Mouse (Mus musculus): ENCODE measurements at regions not wholly inside any gene's neighbourhood (a gene's known extent, or its start where the extent isn't known, plus 50 kb on each side); places are given as distances from the start of the nearest gene placed in this dataset.

DNA sequence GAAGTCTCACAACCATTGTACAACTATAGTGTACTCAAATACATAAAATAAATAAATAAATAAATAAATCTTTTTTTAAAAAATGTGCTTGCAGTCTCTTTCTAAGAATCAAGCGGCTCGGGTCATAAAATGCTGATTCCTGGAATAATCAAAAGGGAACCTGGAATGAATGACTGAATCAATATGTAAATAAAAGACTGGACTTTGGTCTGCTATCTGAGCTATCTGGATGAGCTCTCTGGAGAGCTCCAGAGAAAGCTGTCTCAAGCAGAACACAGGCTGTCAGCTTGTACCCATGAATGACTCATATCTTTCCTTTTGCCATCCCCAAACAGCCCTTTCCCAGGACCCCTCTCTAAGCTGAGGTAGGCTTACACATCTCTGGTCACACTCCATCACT lies 75.8 kb upstream of the Pias1 start:
- Histone ChIP-seq H3K9ac (no peak overlapping the region), H3K4me2 (no peak overlapping the region), H3K9me3 (no peaks in the 10 kb centered on the region), H3K27ac (no peak overlapping the region), H3K36me3 (no peaks in the 10 kb centered on the region), H3K27me3 (replicated peaks) (no peaks in the 10 kb centered on the region), H3K4me3 (replicated peaks) (no peak overlapping the region), H3K4me1 (peaks cover 10% of the 10 kb centered on the region)
- 81% methylated on average over 2 of the region's 2 CpGs for WGBS
- ATAC-seq (ENCODE audit: insufficient read depth, low FRiP score, low read depth) = 0 out of 2 replicates have a peak, but pooled peaks have one; percentile 16

DNA sequence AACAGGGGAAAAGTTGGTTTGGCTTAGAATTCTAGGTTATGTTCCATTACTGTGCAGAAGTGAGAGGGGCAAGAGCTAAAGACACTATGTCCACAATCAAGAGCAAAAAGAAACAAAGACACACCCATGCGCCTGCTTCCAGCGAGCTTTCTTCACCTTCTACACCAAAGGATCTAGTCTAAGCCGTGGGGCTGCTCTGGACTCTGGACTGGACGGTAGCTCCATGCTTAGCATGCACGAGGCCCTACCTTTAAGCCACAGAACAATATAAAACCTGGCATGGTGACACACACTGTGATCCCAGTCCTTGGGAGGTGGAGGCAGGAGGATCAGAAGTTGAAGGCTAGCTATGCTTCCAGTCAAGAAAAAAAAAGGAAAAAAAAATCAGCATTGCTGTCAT lies 73.0 kb upstream of the Pias1 start:
- WGBS = 72% methylated on average over 5 of the region's 5 CpGs
- Histone ChIP-seq H3K9ac (no peak overlapping the region), H3K9me3 (no peaks in the 10 kb centered on the region), H3K4me3 (replicated peaks) (no peak overlapping the region), H3K36me3 (no peaks in the 10 kb centered on the region), H3K4me2 (no peak overlapping the region), H3K27ac (no peak overlapping the region), H3K27me3 (replicated peaks) (no peaks in the 10 kb centered on the region), H3K4me1 (peaks cover 12% of the 10 kb centered on the region)
- ATAC-seq (ENCODE audit: insufficient read depth, low FRiP score, low read depth) = no peak; the same call in 1 of the 2 replicates

DNA sequence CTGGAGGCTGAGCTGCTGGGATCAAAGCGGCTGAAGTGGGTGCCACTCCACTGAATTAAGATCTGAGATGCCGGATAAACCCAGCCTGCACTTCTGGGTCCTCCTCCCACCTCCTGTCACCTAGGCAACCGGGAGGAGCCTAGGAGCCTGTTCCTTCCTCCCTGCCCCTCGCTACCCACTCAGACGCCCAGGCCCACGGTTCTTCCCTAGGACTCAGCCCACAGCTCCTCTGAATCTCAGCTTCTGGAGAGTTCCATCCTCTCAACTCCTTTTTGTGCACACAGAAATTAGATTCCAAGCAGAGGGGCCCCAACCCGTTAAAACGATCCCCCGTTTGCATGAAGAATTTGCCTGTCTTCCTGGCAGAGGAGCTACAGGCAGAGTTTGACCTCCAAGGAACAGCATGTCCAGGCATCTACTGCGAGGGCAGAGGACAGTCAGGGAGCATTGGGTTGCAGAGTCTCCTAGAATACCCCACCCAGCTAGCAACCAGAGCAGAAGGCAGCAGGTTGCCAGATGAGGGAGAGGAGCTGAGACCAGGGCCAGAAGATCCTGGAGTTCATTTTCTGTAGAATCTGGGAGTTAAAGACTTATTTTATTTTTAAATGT lies 71.6 kb upstream of the Pias1 start:
- no peak overlapping the region for H3K9ac ChIP-seq
- WGBS = 4% methylated on average over 10 of the region's 10 CpGs
- peak overlapping the region; percentile 20 for H3K4me3 ChIP-seq (replicated peaks)
- no peaks in the 10 kb centered on the region for H3K27me3 ChIP-seq (replicated peaks)
- peaks cover 12% of the 10 kb centered on the region for H3K4me1 ChIP-seq
- H3K4me2 ChIP-seq = peak overlapping the region; percentile 51
- H3K27ac ChIP-seq = peak overlapping the region; percentile 11; the same call in 1 of the 2 replicates
- no peaks in the 10 kb centered on the region for H3K9me3 ChIP-seq
- ATAC-seq (ENCODE audit: insufficient read depth, low FRiP score, low read depth) = peak; percentile 87
- H3K36me3 ChIP-seq = no peaks in the 10 kb centered on the region

DNA sequence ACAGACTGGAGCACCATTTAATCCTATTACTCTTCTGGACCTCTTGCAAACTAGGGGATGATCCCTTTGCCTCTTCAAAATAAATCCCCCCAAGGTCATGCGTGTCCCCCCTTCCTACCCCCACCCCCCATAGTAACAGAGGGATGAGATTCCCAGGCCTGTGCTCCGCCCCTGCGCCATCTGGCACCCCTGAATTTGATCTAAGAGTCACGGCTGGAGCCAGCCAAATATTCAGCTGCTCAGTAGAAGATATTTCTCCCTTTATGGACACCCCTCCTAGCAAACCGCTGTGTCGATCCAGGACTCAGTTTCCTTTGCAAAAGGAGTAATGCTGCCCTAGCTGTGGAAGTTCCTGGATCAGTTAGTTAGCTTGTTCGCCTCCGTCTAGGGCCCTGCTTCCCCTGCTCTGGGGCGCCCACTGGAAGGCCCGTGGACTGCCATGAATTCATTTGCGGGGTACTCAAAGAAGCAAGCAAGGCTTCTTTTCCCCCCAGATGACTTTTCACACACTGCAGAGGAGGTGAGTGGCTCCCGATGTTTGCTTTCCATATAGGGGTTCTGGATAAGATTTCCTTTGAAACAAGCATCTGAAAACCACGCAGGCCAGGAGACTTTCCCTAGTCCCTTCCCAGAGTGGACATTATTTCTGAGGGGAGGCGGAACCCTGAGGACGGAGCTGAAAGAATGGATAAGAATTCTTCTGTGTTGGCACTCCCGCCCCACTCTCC lies 70.9 kb upstream of the Pias1 start:
- Histone ChIP-seq H3K9ac (no peak overlapping the region), H3K27ac (no peak overlapping the region; the same call in 1 of the 2 replicates), H3K9me3 (no peaks in the 10 kb centered on the region), H3K4me2 (peak overlapping the region; percentile 51), H3K36me3 (no peaks in the 10 kb centered on the region), H3K4me1 (peaks cover 12% of the 10 kb centered on the region), H3K27me3 (replicated peaks) (no peaks in the 10 kb centered on the region), H3K4me3 (replicated peaks) (peak overlapping the region; percentile 20)
- 35% methylated on average over 16 of the region's 16 CpGs for WGBS
- no peak; the same call in 1 of the 2 replicates for ATAC-seq (ENCODE audit: insufficient read depth, low FRiP score, low read depth)

DNA sequence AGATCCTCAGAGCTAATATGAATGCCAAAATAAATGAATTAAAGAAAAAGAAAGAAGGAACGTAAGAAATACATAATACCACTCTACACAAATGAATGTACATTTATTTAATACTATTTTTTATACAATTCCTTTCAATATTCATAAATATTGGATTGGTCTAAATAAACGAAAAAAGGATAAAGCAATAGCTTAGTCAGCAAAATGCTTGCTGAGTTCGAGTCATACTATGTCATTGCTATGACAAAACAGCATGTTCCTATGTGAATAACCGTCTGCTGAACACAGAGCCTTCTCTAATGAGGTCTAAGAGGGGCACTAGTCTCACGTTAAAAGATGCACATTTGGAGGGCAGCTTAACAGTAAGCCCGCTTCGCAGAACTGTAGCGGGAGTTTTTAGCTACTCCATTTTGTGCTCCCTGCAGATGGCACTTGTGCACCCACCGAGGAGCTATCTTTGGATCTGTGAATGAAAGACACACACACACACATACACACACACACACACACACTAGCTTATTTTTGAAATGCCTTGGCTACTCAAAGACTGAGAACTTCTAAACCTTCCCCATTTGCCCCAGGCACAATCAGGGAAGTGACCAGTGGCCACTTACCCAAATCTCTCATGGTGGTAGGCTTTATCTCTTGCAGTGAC lies 69.1 kb upstream of the Pias1 start:
- Histone ChIP-seq H3K4me2 (no peak overlapping the region), H3K4me1 (peaks cover 12% of the 10 kb centered on the region), H3K27ac (no peak overlapping the region), H3K4me3 (replicated peaks) (no peak overlapping the region), H3K9ac (no peak overlapping the region), H3K27me3 (replicated peaks) (no peaks in the 10 kb centered on the region), H3K36me3 (no peaks in the 10 kb centered on the region), H3K9me3 (no peaks in the 10 kb centered on the region)
- WGBS = 80% methylated on average over 9 of the region's 9 CpGs
- no peak for ATAC-seq (ENCODE audit: insufficient read depth, low FRiP score, low read depth)

DNA sequence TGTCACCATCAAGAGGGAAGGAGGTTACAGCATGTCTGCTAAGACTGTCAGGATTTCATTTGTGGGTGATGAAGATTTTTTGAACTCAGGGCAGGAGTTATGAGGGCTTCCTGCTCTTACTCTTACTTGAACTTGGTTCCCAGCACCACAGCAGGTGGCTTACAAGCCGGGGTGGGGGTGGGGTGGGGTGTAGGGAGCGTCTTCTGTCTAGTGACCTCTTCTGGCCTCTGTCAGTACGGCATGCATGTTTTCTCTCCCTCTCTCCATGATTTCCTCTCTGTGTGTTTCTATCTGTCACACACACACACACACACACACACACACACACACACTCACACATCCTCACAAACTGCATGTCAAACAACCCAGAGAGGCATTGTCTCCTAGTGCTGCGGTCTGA lies 64.5 kb upstream of the Pias1 start:
- 57% methylated on average over 4 of the region's 4 CpGs for WGBS
- Histone ChIP-seq H3K4me1 (no peaks in the 10 kb centered on the region), H3K4me3 (replicated peaks) (no peak overlapping the region), H3K4me2 (no peak overlapping the region), H3K36me3 (no peaks in the 10 kb centered on the region), H3K9me3 (no peaks in the 10 kb centered on the region), H3K27ac (no peak overlapping the region), H3K27me3 (replicated peaks) (no peaks in the 10 kb centered on the region), H3K9ac (no peak overlapping the region)
- ATAC-seq (ENCODE audit: insufficient read depth, low FRiP score, low read depth) = no peak

DNA sequence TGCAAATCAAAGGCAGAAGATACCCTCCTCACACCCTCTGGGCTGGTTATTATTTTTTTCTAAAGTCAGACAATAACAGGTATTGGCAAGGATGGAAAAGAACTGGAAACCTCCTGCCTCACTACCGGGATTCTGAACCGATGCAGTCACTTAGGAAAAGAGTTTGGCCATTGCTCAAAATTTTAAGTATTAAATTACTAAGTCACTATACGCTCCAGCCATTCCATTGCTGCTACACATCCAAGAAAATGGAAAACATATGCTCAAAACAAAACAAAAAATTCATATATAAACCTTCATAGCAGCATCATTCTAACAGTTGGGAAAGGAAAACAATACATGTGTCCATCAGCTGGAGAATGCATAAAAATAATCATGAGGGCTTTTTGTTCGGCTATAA lies 63.9 kb upstream of the Pias1 start:
- no peak for ATAC-seq (ENCODE audit: insufficient read depth, low FRiP score, low read depth)
- 64% methylated on average over 4 of the region's 4 CpGs for WGBS
- no peaks in the 10 kb centered on the region for H3K4me1 ChIP-seq

DNA sequence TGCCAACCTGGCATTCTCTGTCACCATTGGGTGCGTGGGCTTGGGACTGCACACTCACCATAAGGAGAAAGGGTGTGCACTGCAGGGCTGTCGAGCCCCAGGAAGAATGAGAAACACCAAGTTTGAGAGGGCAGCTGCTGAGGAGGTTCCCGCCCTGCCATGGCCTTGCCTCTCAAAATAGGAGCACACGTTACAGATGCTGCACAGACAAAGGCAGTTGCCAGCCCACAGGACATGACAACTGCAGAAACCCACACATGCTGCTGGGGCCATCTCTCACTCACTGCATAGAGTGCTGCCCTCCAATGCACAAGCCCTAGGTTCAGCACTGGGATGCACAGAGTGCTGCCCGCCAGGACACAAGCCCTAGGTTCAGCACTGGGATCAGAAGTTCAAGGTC lies 61.6 kb upstream of the Pias1 start:
- H3K4me1 ChIP-seq = no peaks in the 10 kb centered on the region
- no peaks in the 10 kb centered on the region for H3K27me3 ChIP-seq (replicated peaks)
- no peak overlapping the region for H3K4me2 ChIP-seq
- 80% methylated on average over 5 of the region's 5 CpGs for WGBS
- ATAC-seq (ENCODE audit: insufficient read depth, low FRiP score, low read depth) = no peak
- no peaks in the 10 kb centered on the region for H3K9me3 ChIP-seq
- no peak overlapping the region for H3K9ac ChIP-seq
- no peak overlapping the region for H3K27ac ChIP-seq
- H3K36me3 ChIP-seq = no peaks in the 10 kb centered on the region
- no peak overlapping the region for H3K4me3 ChIP-seq (replicated peaks)

More for the DNA sequence above, 63.9 kb upstream of the Pias1 start:
- Histone ChIP-seq H3K4me3 (replicated peaks) (no peak overlapping the region), H3K27ac (no peak overlapping the region), H3K36me3 (no peaks in the 10 kb centered on the region), H3K9me3 (no peaks in the 10 kb centered on the region), H3K4me2 (no peak overlapping the region), H3K9ac (no peak overlapping the region), H3K27me3 (replicated peaks) (no peaks in the 10 kb centered on the region)

DNA sequence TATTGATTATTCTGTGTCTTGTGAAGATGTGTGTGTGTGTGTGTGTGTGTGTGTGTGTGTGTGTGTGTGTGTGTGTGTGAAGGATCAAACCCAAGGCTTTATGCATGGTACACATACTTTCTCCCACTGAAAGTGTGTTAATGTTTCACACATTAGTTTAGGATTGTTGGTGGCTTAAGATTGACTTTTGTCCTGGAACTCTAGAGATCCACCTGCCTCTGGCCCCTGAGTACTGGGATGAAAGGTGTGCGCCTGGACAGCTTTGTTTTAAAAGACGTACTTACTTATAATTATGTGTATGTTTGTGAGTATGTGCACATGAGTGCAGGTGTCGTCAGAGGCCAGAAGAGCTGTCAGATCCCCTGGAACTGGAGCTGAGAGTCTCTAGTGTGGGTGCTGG lies 59.3 kb upstream of the Pias1 start:
- H3K4me1 ChIP-seq = 0 out of 2 replicates have a peak, but pooled peaks cover 3% of the 10 kb centered on the region
- 79% methylated on average over 3 of the region's 3 CpGs for WGBS

DNA sequence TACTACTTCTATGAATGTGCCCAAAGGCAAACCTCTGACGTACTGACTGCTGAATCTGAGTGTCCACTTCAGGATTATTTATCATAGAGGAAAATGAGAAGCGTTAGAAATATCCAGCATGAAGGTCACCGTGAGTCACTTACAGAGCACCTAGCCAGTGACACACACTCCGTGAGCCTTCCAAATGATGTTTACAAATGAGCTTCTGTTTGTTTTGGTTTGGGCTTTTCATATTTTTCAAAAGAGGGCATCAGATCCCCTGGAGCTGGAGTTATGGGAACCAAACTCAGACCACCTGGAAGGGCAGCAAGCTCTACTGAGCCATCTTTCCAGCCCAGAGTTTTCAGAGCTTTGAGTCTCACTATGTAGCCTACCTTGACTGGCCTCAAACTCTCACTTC lies 57.8 kb upstream of the Pias1 start:
- Histone ChIP-seq H3K4me3 (replicated peaks) (no peak overlapping the region), H3K4me1 (0 out of 2 replicates have a peak, but pooled peaks cover 3% of the 10 kb centered on the region), H3K27ac (no peak overlapping the region), H3K9ac (no peak overlapping the region), H3K27me3 (replicated peaks) (no peaks in the 10 kb centered on the region), H3K9me3 (no peaks in the 10 kb centered on the region), H3K36me3 (no peaks in the 10 kb centered on the region), H3K4me2 (no peak overlapping the region)
- 69% methylated on average over 4 of the region's 4 CpGs for WGBS
- no peak for ATAC-seq (ENCODE audit: insufficient read depth, low FRiP score, low read depth)

More for the DNA sequence above, 59.3 kb upstream of the Pias1 start:
- Histone ChIP-seq H3K4me3 (replicated peaks) (no peak overlapping the region), H3K4me2 (no peak overlapping the region), H3K9ac (no peak overlapping the region), H3K36me3 (no peaks in the 10 kb centered on the region), H3K9me3 (no peaks in the 10 kb centered on the region), H3K27ac (no peak overlapping the region), H3K27me3 (replicated peaks) (no peaks in the 10 kb centered on the region)
- no peak for ATAC-seq (ENCODE audit: insufficient read depth, low FRiP score, low read depth)

DNA sequence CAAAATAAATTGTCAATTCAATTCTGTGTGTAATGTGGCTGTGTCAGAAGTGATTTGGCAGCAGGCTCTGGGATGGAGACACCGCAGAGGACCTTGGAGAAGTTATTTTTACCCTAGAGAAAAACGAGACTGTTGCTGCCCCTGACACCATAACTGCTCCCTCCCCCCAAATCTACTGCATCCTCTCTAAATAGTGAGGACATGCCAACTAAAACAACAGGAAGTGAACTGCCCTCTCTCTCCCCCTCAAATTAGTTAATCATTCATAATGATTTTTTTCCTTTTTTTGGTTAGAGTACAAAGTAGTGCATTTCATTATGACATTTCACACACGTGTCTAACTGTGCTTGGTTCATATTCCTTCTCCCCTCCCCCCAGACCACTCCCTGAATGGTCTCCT lies 55.6 kb upstream of the Pias1 start:
- H3K9me3 ChIP-seq = no peaks in the 10 kb centered on the region
- no peak overlapping the region for H3K9ac ChIP-seq
- 0 out of 2 replicates have a peak, but pooled peaks cover 3% of the 10 kb centered on the region for H3K4me1 ChIP-seq
- H3K27ac ChIP-seq = no peak overlapping the region
- no peaks in the 10 kb centered on the region for H3K36me3 ChIP-seq
- H3K27me3 ChIP-seq (replicated peaks) = no peaks in the 10 kb centered on the region
- H3K4me3 ChIP-seq (replicated peaks) = no peak overlapping the region
- ATAC-seq (ENCODE audit: insufficient read depth, low FRiP score, low read depth) = no peak; the same call in 1 of the 2 replicates
- WGBS = 27% methylated on average over 3 of the region's 3 CpGs
- no peak overlapping the region for H3K4me2 ChIP-seq

DNA sequence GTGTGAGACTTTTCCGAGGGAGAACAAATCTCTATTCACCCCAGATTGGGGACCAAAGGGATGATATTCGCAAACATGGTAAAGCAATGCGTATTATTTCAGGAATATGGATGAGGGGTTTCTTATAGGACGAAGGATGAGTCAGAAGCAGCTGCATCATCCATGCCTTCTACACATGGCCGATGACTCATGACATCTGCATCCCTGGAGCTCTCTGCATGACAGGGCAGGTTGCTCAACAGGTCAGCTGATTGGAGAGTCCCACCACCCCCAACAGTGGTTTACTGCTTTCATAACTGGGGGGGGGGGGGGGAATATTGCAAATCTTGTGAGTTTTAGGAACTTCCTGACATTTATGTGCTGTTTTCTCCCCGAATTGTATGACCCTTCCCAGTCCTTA lies 50.3 kb upstream of the Pias1 start:
- no peak for ATAC-seq (ENCODE audit: insufficient read depth, low FRiP score, low read depth)
- Histone ChIP-seq H3K27me3 (replicated peaks) (no peaks in the 10 kb centered on the region), H3K4me1 (0 out of 2 replicates have a peak, but pooled peaks cover 3% of the 10 kb centered on the region), H3K27ac (no peak overlapping the region), H3K9me3 (no peaks in the 10 kb centered on the region), H3K9ac (no peak overlapping the region), H3K4me2 (no peak overlapping the region), H3K36me3 (no peaks in the 10 kb centered on the region), H3K4me3 (replicated peaks) (no peak overlapping the region)
- 82% methylated on average over 6 of the region's 6 CpGs for WGBS

Data from stomach, embryonic 15.5 days (tissue).